Mouse (Mus musculus) thymus, adult 2 months (tissue): ENCODE measurements around the gene Ctnna3. TPM values are rescaled to one million over a fixed set of nuclear protein-coding genes. Genes with fewer than 3 reads are reported as not detected.
"Not testable (repeated sequence)": the region's sequence is repeated elsewhere in the genome, so short reads cannot be mapped to it uniquely, and the experiment has no call there.

ENCODE experiments used
- DNase-seq: peaks from one replicate; pipeline ENCODE4 v3.0.0; 2021
- H3K27ac ChIP-seq: fragments of 200-500 bp; 2 replicates; pipeline ENCODE4 v1.5.1; 2012; ENCODE audit warnings: low read length, control low read depth; ENCODE audit not compliant: control insufficient read depth, insufficient read depth
- H3K27me3 ChIP-seq: fragments of 200-500 bp; 2 replicates; pipeline ENCODE4 v1.6.1; 2012; ENCODE audit warnings: mild to moderate bottlenecking, low read length, moderate library complexity, mixed read lengths; ENCODE audit not compliant: control insufficient read depth, insufficient read depth
- H3K36me3 ChIP-seq: fragments of 200-500 bp; 2 replicates; pipeline ENCODE4 v1.6.1; 2012; ENCODE audit warnings: mild to moderate bottlenecking, low read length, moderate library complexity; ENCODE audit not compliant: control insufficient read depth, insufficient read depth
- H3K4me1 ChIP-seq: fragments of 200-500 bp; replicated peaks from 2 replicates; pipeline ENCODE4 v1.6.1; 2012; ENCODE audit warnings: low read length; ENCODE audit not compliant: control insufficient read depth, insufficient read depth
- H3K4me3 ChIP-seq: fragments of 200-500 bp; 2 replicates; pipeline ENCODE4 v1.5.1; 2012; ENCODE audit warnings: mild to moderate bottlenecking, low read length, control low read depth, moderate library complexity; ENCODE audit not compliant: control insufficient read depth, insufficient read depth
- CTCF ChIP-seq: fragments of 200-500 bp; IDR thresholded peaks from 2 replicates; pipeline ENCODE4 v1.5.1; 2012; ENCODE audit warnings: mild to moderate bottlenecking, control low read depth, low read length, moderate library complexity, borderline replicate concordance; ENCODE audit not compliant: control insufficient read depth, poor library complexity, insufficient read depth; ENCODE audit errors: extremely low read depth
- POLR2A ChIP-seq: fragments of 200-500 bp; IDR thresholded peaks from 2 replicates; pipeline ENCODE4 v1.6.1; 2012; ENCODE audit warnings: mild to moderate bottlenecking, low read length, control low read depth, moderate library complexity; ENCODE audit not compliant: control insufficient read depth, poor library complexity, insufficient read depth; ENCODE audit errors: extremely low read depth
- WGBS: fragments of 180-500 bp; shearing (Covaris S2); methylation state at CpG from one replicate; pipeline ENCODE4 v1.1.7; 2018; 5-methylcytosine and 5-hydroxymethylcytosine counted together
- polyA plus RNA-seq: library from polyadenylated mRNA; depleted of rRNA; stranded (reverse); fragments of >200 nt; gene quantifications from 2 replicates; pipeline ENCODE4 v1.2.3, GENCODE M21; 2012; rRNA removed

Ctnna3 gene
- polyA plus RNA-seq, 1 experiment, result 0.46 TPM

- no peaks in the 10 kb centered on the region for H3K4me1 ChIP-seq
- DNase-seq, result no peak
- TF ChIP-seq POLR2A (no peak), CTCF (no peak)
- no peak overlapping the region for H3K4me3 ChIP-seq
- no peaks in the 10 kb centered on the region for H3K36me3 ChIP-seq
- no peak overlapping the region for H3K27ac ChIP-seq
- no peaks in the 10 kb centered on the region for H3K27me3 ChIP-seq
Measured at GRCm38 (mm10) chr10:65013525-65013924, 1583.6 kb downstream of the Ctnna3 start.

- H3K27me3 ChIP-seq, result no peaks in the 10 kb centered on the region
- H3K27ac ChIP-seq, result no peak overlapping the region
- no peaks in the 10 kb centered on the region for H3K36me3 ChIP-seq
- H3K4me3 ChIP-seq, result no peak overlapping the region
- 87% methylated on average over 2 of the region's 2 CpGs for WGBS
- DNase-seq, result no peak
- TF ChIP-seq POLR2A, result no peak
- no peaks in the 10 kb centered on the region for H3K4me1 ChIP-seq
Measured at GRCm38 (mm10) chr10:65022667-65023066, 1592.8 kb downstream of the Ctnna3 start.

GRCm38 (mm10) chr10:65033516-65033915, 1603.6 kb downstream of the Ctnna3 start:
- DNase-seq, H3K4me3 ChIP-seq: not testable (repeated sequence)

More at GRCm38 (mm10) chr10:65033516-65033915, 1603.6 kb downstream of the Ctnna3 start:
- 73% methylated on average over 1 of the region's 1 CpGs for WGBS
- not testable (repeated sequence) for H3K4me1 ChIP-seq, H3K27me3 ChIP-seq, H3K27ac ChIP-seq, H3K36me3 ChIP-seq

Other genes with a start within 250 kb of the Ctnna3 start
- gene Mypn, start 226.1 kb upstream of the Ctnna3 start, polyA plus RNA-seq, result 0.22 and 0.98 TPM in 2 replicates
- gene Herc4, start 186.3 kb upstream of the Ctnna3 start, polyA plus RNA-seq, result 23.4 and 26.6 TPM in 2 replicates
- gene Sirt1, start 48.4 kb upstream of the Ctnna3 start, polyA plus RNA-seq, result 10.0 and 11.5 TPM in 2 replicates
- gene Dnajc12, start 47.7 kb upstream of the Ctnna3 start, polyA plus RNA-seq, result 0.94 and 1.8 TPM in 2 replicates
- gene Gm7075, start 8.3 kb upstream of the Ctnna3 start, polyA plus RNA-seq, result not detected in 2 replicates